Mouse (Mus musculus) mouse trophoblast stem cell (cell line): ENCODE measurements around the gene Medag.

Source experiments
- in situ Hi-C, 2 experiments: fragments of 300-500 bp; cut with MseI, MboI; formaldehyde crosslinking; loops; 2 replicates in 1 of 2; 3 replicates in 1 of 2; pipeline ENCODE4 v1.15.1; 2025

The Medag gene

DNA sequence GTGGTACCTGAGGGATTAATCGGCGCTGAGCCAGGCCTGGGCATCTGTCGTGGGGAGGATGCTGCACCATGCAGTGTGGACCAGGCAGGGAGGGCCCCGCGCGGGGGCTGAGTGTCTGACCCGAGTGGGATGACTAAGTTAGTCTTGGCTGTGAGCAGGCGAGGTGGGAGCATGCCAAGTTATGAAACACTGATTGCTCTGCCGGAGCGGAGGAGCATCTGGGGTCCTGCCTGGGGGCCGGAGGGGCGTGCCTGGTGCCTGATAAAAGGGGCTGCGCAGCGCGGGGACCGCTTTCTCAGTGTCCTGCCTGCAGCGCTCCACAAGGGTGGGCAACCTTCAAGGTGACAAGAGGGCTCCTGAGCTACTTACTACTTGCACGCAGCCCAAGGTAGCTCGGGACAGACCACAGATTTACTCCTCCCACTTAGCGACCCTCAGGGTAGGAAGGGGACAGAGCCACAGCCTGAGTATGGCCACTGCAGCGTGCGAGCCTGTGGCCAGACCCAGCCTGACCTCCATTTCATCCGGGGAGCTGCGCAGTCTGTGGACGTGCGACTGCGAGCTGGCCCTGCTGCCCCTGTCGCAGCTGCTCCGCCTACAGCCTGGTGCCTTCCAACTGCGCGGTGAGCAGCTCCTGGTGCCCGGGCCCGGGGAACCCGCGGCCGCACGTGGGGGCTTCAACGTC is at the start of gene Medag:
Gene Medag (plus strand): TSS at position 241 of the 685 bp plus-strand sequence.
- in situ Hi-C loops = no loop called here

DNA sequence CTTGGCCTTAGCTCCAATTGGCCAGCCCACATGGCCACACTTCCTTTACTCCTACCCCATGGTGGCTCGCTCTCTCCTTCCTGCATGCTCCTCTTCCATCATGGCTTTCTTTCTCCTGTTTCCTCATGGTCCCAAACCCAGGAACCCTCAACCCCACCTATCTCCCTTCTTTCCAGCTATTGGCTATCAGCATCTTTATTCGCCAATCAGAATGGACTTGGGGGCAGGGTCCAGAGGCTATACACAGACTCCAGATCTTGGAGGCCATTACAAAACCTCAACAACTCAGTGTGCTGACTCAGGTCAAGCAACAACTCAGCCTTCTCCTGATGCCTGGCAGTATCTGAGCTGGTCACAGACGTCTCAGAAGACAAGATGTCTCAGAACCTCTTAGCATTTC is 48.9 kb upstream of the Medag start:
- in situ Hi-C loops = no loop called here

DNA sequence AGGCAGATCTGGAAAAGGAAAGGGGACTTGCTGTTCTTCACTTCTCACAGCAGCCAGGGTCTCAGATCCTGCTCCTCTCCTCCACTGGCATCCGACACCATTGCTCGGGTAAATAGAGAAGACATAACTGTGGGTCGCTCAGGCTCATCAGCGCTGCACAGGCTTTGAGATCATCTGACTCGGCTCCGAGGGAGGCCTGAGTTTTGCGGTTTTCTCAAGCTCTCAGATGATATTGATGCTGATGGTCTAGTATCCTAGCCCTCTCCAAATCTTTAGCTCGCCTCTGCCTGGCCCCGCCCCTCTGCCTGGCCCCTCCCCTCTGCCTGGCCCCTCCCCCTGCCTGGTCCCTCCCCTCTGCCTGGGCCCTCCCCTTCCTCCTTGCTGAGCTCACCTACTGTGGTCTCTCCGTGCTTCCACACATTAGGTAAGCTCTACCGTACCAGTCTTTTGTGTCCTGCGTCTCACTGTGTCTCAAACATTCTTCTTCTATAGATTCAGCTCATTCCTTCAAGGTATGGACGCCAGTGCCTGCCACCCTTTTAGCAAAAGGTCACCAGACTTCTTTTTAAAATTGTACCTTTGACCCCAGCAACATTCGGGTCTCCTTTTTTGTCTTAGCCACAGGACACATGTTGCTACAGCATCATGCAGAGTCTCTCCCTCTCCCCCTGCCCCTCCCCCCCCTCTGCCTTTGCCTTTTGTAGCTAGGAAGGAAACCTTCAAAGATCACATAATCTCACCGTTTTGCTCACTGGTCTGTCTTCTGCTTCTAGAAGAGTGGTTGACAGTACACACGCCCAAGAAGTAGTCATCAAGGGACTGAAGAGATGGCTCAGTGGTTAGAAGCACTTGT is 47.4 kb upstream of the Medag start:
- in situ Hi-C loops = no loop called here

DNA sequence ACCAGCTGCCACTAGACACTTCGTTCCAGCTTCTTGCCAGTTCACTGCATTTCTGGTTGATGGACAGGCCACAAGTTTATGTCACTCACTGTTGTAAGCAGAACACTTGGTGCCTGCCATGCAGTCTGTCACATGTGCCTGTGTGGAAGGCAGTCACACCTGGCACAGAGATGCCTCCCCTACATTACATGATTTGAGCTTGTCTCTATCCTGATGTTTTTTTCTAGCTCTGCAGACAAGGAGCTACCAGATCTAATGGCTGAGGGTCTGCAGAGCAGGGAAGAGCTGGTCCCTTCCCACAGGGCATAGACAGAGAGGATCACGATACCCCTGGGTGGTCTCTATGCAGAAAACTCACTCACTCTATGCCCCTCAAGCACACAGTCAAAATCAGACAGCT is 44.5 kb upstream of the Medag start:
- in situ Hi-C loops = no loop called here

DNA sequence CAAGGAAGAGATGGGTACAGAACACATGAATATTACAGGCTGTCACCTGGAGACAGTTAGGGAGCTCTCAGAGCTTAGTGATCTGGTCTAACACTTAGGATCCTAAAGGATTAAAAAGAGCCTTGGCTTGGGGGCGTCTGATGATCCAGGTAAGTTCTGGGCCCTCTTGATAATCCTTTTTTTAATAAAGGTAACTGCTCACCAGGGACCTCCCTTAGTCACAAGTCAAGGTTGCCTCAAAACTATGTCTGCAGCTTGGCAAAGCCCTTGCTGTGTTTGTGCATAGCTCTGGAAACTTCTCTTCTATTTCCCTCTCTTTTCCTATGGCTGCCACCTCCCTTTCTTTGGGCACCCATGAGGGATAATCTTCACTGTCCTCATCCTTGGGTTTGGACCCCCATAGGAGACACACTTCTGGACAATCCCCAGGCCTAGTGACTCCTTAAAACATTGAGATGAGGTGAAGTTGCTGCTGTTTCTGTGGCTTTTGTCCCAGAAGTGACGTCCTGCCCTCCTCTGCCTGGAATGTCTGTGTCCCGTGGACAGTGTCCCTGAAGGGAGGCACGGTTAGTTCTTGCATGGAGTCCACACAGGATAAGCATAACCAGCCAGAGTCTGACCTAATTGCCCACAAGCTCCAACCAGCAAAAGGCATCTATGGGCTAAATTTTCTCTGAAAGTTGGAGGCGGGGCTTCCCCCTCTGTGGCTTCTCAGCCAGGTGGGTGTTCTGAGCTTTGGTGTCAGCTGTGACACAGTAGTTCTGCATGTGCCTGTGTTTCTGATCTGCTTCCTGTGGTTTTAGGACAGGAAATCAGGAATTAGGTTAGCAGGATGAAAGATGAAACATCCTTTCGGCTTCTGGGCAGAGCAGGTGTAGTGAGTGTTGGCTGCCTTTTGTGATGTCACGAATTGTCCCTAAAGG is 43.7 kb upstream of the Medag start:
- in situ Hi-C loops = no loop called here

DNA sequence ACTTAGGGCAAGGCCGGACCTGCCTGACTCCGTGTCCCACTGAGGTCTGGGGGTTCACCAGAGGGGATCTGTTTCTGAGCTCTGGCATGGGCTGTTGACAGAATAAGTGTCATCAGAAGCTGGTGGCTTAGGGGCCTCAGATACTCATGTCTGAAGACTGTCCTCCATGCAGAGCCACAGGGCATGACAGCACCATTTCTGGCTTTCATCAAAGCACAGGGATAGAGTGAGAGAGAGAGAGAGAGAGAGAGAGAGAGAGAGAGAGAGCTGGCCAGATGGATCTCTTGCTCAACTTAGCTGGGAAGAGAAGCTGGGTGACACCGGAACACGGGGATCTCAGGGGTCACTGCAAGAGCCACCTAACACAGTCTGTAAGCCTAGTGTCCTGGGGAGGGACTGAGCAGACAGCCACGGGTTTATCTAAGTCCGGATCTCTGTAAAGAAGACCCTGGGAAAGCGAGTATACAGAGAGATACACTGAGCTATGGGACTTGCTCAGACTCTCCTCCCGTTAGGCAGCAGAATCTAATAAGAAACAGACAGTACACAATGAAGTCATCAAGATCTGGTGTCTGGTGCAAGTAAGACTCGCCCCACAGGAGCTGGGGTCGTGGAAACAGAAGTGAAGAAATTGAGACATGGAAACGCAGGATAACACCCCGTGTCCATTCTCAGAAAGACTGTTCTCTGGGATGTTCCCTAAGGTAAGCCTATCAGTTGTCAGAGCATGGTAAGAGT is 42.8 kb upstream of the Medag start:
- in situ Hi-C loops = no loop called here

DNA sequence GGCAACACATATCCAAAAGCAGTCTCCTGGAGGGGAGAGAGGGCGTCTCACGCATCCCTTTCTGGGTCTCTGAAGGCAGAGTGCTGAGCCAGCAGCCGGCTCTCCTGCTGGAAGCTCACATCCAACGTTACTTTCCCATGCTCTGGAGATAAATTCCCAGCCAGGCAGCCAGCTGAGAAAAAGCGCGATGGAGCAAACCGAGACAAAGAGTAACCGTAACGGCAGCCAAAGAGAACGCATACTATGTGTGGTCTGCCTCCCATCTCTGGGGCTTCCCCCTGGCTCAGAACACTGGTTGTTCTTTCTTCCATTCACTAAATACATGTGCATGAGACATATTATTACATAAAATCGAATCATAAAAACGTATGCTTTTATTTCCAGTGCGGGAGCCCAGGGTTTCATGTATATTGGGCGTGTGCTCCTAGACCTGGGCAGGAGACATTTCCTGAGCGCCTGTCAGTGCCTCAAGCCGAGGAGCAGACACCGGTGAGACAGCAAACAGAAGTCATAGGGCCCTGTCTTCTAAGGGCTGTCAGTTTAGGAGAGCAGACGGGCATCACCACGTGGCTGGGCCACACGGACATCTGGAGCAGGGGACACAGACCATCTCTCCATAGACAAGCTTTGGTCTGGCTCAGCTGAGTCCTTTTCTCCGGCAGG is 42.0 kb upstream of the Medag start:
- in situ Hi-C loops = no loop called here

DNA sequence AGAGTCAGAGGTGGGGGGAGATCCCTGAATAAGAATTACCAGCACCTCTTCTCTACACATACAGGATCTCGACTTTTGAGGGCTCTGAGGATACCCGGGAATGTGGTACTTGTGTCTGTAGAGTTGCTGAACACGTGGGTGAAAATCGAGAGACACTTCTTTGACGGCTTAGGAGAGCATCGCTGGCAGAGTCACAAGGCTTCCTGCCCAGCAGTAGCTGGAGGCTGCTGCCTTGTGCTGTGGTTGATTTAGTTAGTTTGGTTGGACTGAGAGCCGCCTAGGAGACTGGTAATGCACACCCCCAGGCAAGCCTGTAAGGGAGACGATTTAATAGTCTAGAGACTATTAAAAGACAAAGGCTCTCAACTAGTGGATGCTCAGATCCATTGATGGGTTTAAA is 39.5 kb upstream of the Medag start:
- in situ Hi-C loops = no loop called here

DNA sequence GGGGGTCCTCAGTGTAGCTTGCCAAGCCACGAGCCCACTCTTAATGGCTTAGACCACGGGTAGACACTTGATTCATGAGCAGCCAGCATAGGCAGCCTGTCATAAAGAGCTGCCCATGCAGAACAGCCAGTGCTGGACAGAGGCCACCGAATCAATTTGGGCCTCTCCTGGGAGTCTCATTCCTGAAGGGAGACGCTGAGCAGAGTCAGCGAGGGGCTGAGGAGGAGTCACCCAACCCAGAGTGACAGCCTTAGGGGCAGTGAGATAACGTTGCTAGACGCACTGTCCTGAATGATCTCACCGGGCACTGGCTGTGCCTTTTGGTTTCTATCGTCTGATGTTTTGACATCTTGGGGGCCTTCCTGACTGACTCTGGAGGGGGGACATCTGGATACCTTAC is 38.3 kb upstream of the Medag start:
- in situ Hi-C loops = no loop called here

DNA sequence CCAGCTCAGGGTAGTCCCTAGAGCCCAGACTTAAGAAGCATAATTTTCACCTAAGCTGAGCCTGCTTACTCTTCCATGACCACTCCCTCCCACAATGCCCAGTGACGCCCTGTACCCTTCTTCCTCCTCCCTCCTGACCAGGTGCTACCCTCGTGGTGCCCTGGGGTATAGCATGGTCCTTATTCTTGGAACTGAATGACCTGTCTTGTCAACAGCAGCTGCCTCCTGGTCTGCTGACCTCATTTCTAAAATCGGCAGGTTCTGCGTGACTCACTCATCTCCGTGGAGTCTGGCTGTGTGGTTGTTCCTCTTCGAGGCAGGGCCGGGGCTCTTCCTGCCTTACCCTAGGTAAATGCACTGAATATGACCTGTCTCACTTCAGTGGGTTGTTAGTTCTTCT is 37.5 kb upstream of the Medag start:
- in situ Hi-C loops = no loop called here

DNA sequence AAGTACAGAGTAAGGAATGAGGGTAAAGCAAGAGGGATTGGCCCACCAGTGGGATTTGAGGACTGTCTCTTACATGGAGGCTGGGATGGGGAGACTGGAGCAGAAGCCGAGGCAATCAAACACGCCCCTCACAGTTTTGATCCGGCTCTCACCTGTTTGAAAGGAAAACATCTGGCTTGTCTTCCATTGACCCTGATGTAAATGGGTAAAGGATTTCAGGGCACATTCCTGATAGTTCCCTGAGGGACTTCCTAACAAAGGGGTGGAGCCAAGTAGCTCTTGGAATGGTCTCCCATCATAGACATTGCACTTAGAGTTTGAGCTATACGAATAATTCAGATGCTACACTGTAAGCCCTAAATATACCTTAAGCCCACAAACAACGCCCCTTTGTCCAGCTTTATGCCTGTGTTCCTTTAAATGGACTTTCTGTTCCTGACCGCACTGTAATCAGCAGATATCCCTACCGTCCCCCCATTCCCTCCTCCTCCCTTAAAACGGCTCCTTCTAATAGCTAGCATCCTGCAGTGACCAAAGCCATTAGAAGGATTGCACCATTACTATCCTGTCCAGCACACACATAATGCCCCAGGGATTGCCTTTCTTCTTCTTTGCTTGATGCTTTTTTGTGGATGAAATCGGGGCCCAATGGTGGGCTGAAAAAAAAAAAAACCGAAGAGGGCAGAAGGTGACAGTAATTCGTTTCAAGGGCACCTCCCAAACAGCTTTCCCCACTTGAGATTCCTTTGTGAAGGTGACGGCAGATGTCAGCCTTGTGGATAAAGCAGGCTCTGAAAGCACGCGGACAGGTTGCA is 36.3 kb upstream of the Medag start:
- in situ Hi-C loops = no loop called here

DNA sequence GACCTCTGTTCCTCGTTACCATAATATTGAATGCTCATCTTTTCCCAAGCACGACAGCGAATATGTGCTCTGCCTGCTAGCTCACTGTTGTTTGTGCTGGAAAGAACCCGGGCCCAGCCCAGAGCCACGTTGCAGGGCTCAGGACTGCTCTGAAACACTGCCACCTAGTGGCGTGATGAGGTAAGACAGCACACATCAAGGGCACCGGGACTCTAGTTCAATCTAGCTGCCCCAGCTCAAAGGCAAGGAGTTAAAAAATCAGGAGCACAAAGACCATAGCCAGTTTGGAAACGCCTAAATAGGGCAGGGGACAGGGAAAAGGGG is 35.7 kb upstream of the Medag start:
- in situ Hi-C loops = no loop called here

DNA sequence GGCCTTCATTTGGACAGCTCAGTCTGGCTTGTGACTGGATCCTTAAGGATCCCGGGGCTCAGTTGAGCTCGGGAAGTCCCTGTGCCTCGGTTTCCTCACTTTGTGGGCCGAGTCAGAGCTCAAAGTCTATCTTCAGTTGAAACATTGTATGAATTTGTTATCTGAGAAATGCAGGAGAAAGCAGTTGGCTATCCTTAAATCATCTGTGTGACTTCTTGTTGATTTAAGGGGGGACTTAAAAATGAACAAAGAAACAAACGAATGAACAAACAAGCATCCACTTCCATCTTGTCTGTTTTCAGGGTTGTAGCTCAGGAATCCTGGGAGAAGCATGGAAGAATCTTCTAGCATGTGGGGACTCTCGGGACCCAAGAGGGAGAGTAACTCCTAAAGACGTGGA is 35.2 kb upstream of the Medag start:
- in situ Hi-C loops = no loop called here

DNA sequence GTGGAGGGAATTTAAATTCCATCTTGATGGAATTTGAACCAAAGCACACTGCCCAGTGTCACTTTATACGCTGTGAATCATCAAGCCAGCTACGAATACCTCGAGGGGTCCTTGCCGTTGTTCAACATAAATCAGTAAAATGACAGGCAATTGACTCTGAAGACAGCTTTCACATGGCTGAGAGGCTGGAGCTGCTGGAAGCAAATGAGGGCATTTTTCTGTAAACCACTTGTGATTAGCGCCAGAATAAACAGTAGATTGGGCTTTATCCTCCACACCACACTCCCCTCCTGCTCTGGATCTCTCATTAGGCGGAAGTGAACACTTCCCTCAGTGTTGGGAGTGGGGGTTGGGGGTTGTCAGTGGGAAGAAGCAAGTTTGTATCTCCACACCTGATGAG is 34.3 kb upstream of the Medag start:
- in situ Hi-C loops = no loop called here

DNA sequence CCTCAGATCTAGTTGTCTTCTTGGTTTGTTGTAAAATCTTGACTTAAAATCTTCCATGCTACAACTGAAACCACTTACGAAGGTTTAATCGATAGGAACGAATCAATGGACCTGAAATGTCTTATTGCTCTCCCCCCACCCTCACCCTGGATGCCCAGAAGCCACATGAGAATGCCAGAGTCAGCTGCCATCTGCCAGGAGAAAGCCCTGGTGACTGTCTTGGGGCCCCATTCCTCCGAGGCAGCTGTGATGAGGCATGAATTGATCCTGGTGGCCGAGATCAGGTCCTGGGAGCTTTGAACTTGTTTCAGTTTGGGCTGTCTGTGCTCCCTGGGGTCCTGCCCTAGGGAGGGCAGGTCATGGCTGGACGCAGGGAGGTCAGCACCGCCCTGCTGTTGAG is 33.0 kb upstream of the Medag start:
- in situ Hi-C loops = no loop called here

DNA sequence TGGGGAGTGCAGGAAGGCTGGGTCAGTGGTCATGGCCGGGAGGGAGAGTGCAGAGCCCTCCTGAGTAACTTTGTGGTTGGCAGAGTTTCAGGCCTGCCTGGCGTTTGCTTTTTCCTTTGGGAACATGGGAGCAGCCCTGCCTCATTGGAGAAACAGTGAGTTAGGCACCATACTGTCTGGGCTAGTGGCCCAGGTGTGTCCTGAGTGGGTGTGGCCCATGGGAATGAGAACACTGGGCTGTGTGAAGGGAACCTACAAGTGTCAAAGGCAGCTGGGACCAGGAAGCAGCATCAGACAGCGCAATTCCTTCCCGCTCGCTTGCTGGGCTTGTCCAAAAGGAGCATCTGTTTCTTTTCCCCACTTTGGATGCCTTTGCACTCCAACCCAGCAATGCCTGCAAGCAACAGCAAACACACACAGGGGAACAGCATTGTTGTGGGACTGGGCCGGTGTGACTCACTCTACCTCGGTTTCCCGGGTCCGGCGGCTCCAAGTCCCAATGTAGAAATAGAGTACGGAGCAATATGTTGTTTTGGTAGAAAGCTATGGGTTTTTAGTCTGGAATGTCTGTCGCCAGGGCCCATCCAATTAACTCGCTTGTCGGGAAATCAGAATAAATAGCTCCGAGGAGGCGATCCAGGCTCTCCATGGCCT is 32.3 kb upstream of the Medag start:
- in situ Hi-C loops = no loop called here

DNA sequence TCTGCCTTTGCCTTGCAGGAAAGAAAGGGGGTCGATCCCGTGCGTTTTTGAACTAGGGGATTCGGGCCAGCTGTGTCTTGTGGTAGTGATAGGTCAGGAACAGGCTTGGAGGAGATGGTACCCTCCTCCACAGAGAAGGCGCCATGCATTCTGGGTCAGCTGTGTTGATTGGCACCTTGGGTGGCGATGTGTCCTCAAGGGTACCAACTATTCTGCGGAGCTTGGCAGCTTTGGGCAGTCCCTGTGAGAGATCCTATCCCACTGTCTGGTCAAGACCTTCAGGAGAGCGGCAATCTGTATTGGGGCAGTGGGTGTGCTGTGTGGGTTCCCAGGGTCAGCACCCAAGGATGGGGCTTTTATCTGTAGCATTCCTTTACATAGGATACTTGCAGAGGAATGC is 31.7 kb upstream of the Medag start:
- in situ Hi-C loops = no loop called here

DNA sequence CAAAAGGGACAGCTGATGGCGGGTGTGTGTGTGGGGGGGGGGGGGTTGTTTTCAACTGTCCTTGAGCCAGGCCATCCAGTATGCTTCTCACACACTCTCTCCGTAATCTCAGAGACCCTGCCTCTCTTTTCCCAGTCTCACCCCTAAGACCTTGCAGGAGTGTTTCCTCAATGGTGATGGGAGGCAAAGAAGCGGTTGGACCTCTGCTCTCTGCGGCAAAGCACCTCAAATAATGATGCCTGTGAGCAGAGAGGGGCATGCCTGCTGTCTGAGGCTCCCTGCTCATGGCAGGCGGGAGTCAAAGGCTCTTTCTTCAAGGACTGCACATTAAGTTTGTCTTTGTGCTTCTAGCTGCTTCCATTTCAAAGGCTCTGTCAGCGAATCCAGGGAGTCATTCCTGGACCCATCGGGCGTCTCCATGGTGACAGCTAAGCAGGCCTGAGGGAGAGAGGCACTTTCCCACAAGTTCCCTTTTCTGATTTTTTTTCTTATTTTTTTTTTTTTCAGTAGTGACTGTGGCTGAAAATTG is 31.1 kb upstream of the Medag start:
- in situ Hi-C loops = no loop called here

DNA sequence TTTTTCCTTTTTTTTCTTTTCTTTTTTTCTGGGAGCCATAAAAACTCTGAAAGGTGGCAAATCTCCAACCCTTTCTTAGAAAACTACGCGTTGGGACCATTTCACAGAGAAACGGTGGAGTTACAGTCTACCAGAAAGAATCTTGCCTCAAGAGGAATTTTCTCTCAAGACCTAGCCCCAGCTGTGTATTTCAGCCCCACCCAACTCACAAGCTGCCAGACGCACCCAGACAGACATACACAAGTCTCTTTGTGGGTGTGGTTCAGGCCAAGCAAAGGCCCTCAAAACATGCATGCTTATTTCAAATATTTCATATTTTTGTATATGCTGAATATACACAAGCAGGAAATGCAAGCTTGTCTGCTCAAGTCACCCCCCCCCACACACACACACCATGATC is 29.6 kb upstream of the Medag start:
- in situ Hi-C loops = no loop called here

DNA sequence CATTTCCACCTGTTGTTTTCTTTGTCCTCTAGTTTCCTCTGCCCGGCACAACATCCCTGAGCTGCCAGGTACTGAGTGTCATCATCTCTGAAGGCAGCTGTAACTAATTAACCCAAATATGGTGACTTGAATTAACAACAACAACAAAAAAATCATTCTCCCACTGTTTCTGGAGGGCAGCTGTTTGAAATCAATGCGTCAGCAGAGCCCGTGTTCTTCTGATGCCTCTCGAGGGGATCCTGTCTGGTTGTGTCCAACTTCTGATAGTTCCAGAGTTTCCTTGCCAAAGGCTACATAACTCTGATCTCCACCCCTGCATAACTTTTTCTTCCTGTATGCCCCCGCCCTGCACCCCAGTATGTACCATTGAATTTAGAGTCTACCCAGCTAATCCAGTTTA is 28.9 kb upstream of the Medag start:
- in situ Hi-C loops = no loop called here
